Mouse (Mus musculus): ENCODE results near the gene Slc25a3. TPM values are rescaled to one million over a fixed set of nuclear protein-coding genes. Genes with fewer than 3 reads are reported as not detected.
A peak's percentile ranks its signal among the peaks of the same experiment; 100 is the strongest.

Slc25a3 gene
- polyA plus RNA-seq, 2 experiments, result 469 to 481 TPM

GRCm38 (mm10) chr10:91123281-91123827, 505 bp downstream of the Slc25a3 start:
- Histone ChIP-seq H3K4me2 (replicated peaks; ENCODE audit: low read depth, low read length, severe bottlenecking) (peak overlapping the region; percentile 83), H3K9me3 (ENCODE audit: control insufficient read depth, low read length) (no peaks in the 10 kb centered on the region), H3K27ac (replicated peaks; ENCODE audit: low read depth, low read length) (peak overlapping the region; percentile 88), H3K27me3 (ENCODE audit: control insufficient read depth, insufficient read depth, low read length) (no peaks in the 10 kb centered on the region), H3K36me3 (ENCODE audit: control insufficient read depth, insufficient read depth, low read length) (peaks cover 36% of the 10 kb centered on the region), H3K4me1 (ENCODE audit: control insufficient read depth, insufficient read depth, low read length) (peaks cover 11% of the 10 kb centered on the region; the same call in 1 of the 2 replicates), H3K4me3 (replicated peaks; ENCODE audit: low read length) (peak overlapping the region; percentile 100), H3K9ac (ENCODE audit: low read depth, low read length, severe bottlenecking) (peak overlapping the region; percentile 97)
- WGBS, result 0% methylated on average over 29 of the region's 44 CpGs
- TF ChIP-seq POLR2A (IDR thresholded peaks at IDR 0.05; ENCODE audit: borderline replicate concordance, extremely low read depth, insufficient read depth, insufficient read length), result no peak
- ATAC-seq (ENCODE audit: low FRiP score, low read depth) (peak; percentile 13), DNase-seq (ENCODE audit: low spot score) (no peak)

- ATAC-seq (ENCODE audit: low FRiP score, low read depth), result no peak
- Histone ChIP-seq H3K36me3 (ENCODE audit: control insufficient read depth, insufficient read depth, low read length) (peaks cover 43% of the 10 kb centered on the region), H3K4me1 (ENCODE audit: control insufficient read depth, insufficient read depth, low read length) (peaks cover 11% of the 10 kb centered on the region; the same call in 1 of the 2 replicates), H3K4me2 (replicated peaks; ENCODE audit: low read depth, low read length, severe bottlenecking) (peak overlapping the region; percentile 83), H3K27ac (replicated peaks; ENCODE audit: low read depth, low read length) (no peak overlapping the region), H3K27me3 (ENCODE audit: control insufficient read depth, insufficient read depth, low read length) (no peaks in the 10 kb centered on the region), H3K4me3 (replicated peaks; ENCODE audit: low read length) (peak overlapping the region; percentile 100), H3K9me3 (ENCODE audit: control insufficient read depth, low read length) (no peaks in the 10 kb centered on the region), H3K9ac (ENCODE audit: low read depth, low read length, severe bottlenecking) (peak overlapping the region; percentile 97)
- WGBS, result 26% methylated on average over 6 of the region's 6 CpGs
- no peak for TF ChIP-seq POLR2A (IDR thresholded peaks at IDR 0.05; ENCODE audit: borderline replicate concordance, extremely low read depth, insufficient read depth, insufficient read length)
- DNase-seq (ENCODE audit: low spot score), result no peak
Observed at GRCm38 (mm10) chr10:91122646-91123045, 1.2 kb downstream of the Slc25a3 start.

- 94% methylated on average over 12 of the region's 12 CpGs for WGBS
- Histone ChIP-seq H3K4me1 (ENCODE audit: control insufficient read depth, insufficient read depth, low read length) (peaks cover 2% of the 10 kb centered on the region; the same call in 1 of the 2 replicates), H3K27ac (replicated peaks; ENCODE audit: low read depth, low read length) (no peak overlapping the region), H3K27me3 (ENCODE audit: control insufficient read depth, insufficient read depth, low read length) (no peaks in the 10 kb centered on the region), H3K36me3 (ENCODE audit: control insufficient read depth, insufficient read depth, low read length) (peaks cover 89% of the 10 kb centered on the region), H3K4me2 (replicated peaks; ENCODE audit: low read depth, low read length, severe bottlenecking) (no peak overlapping the region), H3K9me3 (ENCODE audit: control insufficient read depth, low read length) (peaks cover 6% of the 10 kb centered on the region; the same call in 1 of the 2 replicates), H3K4me3 (replicated peaks; ENCODE audit: low read length) (no peak overlapping the region), H3K9ac (ENCODE audit: low read depth, low read length, severe bottlenecking) (no peak overlapping the region)
- DNase-seq (ENCODE audit: low spot score) (no peak), ATAC-seq (ENCODE audit: low FRiP score, low read depth) (no peak)
- TF ChIP-seq POLR2A (IDR thresholded peaks at IDR 0.05; ENCODE audit: borderline replicate concordance, extremely low read depth, insufficient read depth, insufficient read length), result no peak
Observed at GRCm38 (mm10) chr10:91116958-91117357, 6.9 kb downstream of the Slc25a3 start.

GRCm38 (mm10) chr10:91109841-91110240, 14.0 kb downstream of the Slc25a3 start:
- peak; percentile 66 for ATAC-seq (ENCODE audit: low FRiP score, low read depth)
- H3K4me1 ChIP-seq (ENCODE audit: control insufficient read depth, insufficient read depth, low read length), result no peaks in the 10 kb centered on the region
- DNase-seq (ENCODE audit: low spot score), result no peak
- no peak overlapping the region for H3K4me2 ChIP-seq (replicated peaks; ENCODE audit: low read depth, low read length, severe bottlenecking)
- H3K9me3 ChIP-seq (ENCODE audit: control insufficient read depth, low read length), result peaks cover 14% of the 10 kb centered on the region; the same call in 1 of the 2 replicates
- no peak overlapping the region for H3K27ac ChIP-seq (replicated peaks; ENCODE audit: low read depth, low read length)
- H3K4me3 ChIP-seq (replicated peaks; ENCODE audit: low read length), result no peak overlapping the region
- no peak overlapping the region for H3K9ac ChIP-seq (ENCODE audit: low read depth, low read length, severe bottlenecking)
- no peaks in the 10 kb centered on the region for H3K27me3 ChIP-seq (ENCODE audit: control insufficient read depth, insufficient read depth, low read length)
- no peak for TF ChIP-seq POLR2A (IDR thresholded peaks at IDR 0.05; ENCODE audit: borderline replicate concordance, extremely low read depth, insufficient read depth, insufficient read length)
- peaks cover 22% of the 10 kb centered on the region for H3K36me3 ChIP-seq (ENCODE audit: control insufficient read depth, insufficient read depth, low read length)
- WGBS, result 61% methylated on average over 4 of the region's 4 CpGs

GRCm38 (mm10) chr10:91105981-91106380, 17.9 kb downstream of the Slc25a3 start:
- DNase-seq (ENCODE audit: low spot score), result no peak
- 77% methylated on average over 3 of the region's 3 CpGs for WGBS

More at GRCm38 (mm10) chr10:91105981-91106380, 17.9 kb downstream of the Slc25a3 start:
- no peaks in the 10 kb centered on the region for H3K27me3 ChIP-seq (ENCODE audit: control insufficient read depth, insufficient read depth, low read length)
- peaks cover 12% of the 10 kb centered on the region for H3K9me3 ChIP-seq (ENCODE audit: control insufficient read depth, low read length)
- H3K4me2 ChIP-seq (replicated peaks; ENCODE audit: low read depth, low read length, severe bottlenecking), result no peak overlapping the region
- no peak for TF ChIP-seq POLR2A (IDR thresholded peaks at IDR 0.05; ENCODE audit: borderline replicate concordance, extremely low read depth, insufficient read depth, insufficient read length)
- H3K4me1 ChIP-seq (ENCODE audit: control insufficient read depth, insufficient read depth, low read length), result no peaks in the 10 kb centered on the region
- H3K36me3 ChIP-seq (ENCODE audit: control insufficient read depth, insufficient read depth, low read length), result peaks cover 17% of the 10 kb centered on the region
- H3K4me3 ChIP-seq (replicated peaks; ENCODE audit: low read length), result no peak overlapping the region
- H3K27ac ChIP-seq (replicated peaks; ENCODE audit: low read depth, low read length), result no peak overlapping the region
- ATAC-seq (ENCODE audit: low FRiP score, low read depth), result no peak
- no peak overlapping the region for H3K9ac ChIP-seq (ENCODE audit: low read depth, low read length, severe bottlenecking)
